Mouse (Mus musculus) CD4-positive, CD25-positive, alpha-beta regulatory T cell, adult 4 months (primary cell): ENCODE data around the gene Gm20388. TPM values are rescaled to one million over a fixed set of nuclear protein-coding genes. Genes with fewer than 3 reads are reported as not detected.
"Not testable (repeated sequence)": the region's sequence is repeated elsewhere in the genome, so short reads cannot be mapped to it uniquely, and the experiment has no call there.

ENCODE experiments used
- ATAC-seq: one replicate; pipeline ENCODE4 v1.8.0; 2017
- polyA plus RNA-seq, 2 experiments: library from polyadenylated mRNA; unstranded; fragments of 100-300 nt; shearing (Covaris generic); gene quantifications; one replicate each; pipeline ENCODE4 v1.2.1; 2017

Gene Gm20388
- polyA plus RNA-seq, 2 experiments from 2014 or later = 10.7 to 12.8 TPM

- ATAC-seq = no peak
Observed at GRCm38 (mm10) chr8:123445981-123446380, 3535.3 kb downstream of the Gm20388 start.

GRCm38 (mm10) chr8:123446799-123447198, 3536.2 kb downstream of the Gm20388 start:
- ATAC-seq = no peak

DNA sequence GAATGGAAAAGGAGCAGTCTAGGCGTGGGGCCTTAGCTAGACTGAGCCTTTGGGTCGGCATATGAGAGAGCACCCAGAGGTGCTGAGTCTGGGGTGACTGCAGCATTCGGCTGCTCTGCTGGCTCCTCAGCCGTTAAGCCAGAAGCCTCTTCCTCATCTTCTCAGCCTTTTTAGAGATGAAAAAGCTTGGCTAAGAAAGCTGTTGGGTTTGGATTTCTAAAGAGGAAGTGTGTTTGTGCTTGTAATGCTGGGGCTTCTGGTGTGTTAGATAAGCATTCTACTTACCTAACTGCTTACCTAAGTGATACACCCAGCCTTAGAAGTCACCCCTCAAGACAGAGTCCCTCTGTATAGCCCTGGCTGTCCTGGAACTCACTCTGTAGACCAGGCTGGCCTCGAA, 3540.1 kb downstream of the Gm20388 start:
- no peak for ATAC-seq

DNA sequence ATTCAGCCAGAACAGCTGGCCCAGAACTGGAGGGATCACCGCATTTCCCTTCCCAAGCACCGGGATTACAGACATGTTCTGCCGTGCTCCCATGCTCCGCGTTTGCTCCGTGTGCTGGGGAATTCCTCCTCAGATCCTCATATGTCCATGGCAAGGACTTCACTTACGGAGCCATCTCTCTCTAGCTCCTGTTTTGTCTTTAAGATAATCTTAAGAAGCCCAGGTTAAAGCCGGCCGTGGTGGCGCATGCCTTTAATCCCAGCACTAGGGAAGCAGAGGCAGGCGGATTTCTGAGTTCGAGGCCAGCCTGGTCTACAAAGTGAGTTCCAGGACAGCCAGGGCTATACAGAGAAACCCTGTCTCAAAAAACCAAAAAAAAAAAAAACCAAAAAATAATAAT, 3541.1 kb downstream of the Gm20388 start:
- not testable (repeated sequence) for ATAC-seq

- no peak for ATAC-seq
Observed at GRCm38 (mm10) chr8:123452149-123452548, 3541.5 kb downstream of the Gm20388 start.

- ATAC-seq = no peak
Observed at GRCm38 (mm10) chr8:123453291-123453690, 3542.7 kb downstream of the Gm20388 start.

DNA sequence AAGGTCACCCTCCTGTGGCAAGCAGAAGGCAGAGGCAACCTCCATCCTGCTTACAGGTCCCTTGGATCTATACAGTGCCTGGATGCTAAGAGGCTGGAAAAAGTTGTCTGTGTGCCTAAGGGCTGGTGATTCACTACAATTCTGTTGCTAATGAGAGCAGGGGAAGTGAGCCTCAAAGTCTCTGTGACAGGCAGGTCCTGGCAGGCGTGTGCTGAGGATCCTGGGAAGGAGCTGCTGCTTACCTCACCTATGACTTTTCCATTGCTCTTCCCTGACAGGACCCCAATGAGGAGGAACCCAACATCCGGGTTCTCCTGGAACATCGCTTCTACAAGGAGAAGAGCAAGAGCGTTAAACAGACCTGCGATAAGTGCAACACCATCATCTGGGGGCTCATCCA, 3543.3 kb downstream of the Gm20388 start:
- no peak for ATAC-seq

GRCm38 (mm10) chr8:123454559-123454958, 3543.9 kb downstream of the Gm20388 start:
- ATAC-seq = no peak

DNA sequence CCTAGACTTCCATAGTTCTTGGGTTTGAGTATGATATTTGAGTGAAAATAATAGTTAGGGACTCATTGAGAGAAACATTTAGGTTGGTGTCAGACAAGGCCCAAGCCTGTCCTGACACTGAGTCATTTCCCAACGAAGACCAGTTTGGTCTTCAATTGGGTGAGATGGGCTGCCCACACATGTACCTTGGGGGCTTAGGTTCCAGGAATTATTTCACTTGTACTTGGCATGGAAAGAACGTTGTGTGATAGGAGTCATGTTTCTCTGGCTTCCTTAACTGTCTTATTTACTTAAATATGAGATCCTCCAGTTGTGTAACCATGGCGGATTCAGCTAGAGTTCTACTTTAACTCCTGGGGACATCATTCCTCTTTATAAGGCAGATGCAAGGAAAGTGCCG, 3553.0 kb downstream of the Gm20388 start:
- ATAC-seq = no peak

DNA sequence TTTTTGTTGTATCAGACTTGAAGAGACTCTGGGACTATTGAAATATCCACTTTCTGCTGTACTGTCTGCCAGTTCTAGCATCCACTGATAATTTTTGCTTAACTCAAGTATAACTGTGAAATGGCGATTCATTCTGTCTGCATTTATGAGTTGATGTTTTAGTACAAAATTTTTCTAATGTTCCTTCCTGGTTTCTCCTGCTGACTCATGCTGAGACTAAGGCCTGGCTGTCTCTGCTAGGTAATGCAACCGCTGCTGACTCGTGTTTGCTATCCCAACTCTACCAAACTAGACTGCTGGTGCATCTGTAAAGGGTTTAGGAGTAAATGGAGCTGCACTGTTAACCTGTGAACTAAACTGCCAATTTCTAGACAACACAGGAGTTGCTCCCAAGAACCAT, 3556.8 kb downstream of the Gm20388 start:
- no peak for ATAC-seq

GRCm38 (mm10) chr8:123472991-123473390, 3562.3 kb downstream of the Gm20388 start:
- not testable (repeated sequence) for ATAC-seq

DNA sequence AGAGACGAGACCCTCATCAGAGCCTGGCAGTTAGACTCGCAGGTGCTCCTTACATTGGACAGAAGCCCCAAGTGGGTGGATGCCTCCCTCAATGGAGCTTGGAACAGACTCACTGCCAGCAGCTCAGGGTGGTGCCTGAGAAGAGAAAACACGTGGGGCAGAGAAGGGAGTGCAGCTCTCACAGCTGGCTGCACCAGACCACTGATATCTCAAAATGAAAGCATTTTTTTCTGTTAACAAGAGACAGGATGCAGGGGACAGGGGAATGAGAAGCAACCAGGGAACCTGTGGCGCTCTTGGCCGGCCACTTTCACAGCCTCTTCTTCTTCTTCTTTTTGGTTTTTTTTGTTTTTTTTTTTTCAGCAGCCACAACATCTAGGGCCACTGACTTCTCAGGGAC, 3563.9 kb downstream of the Gm20388 start:
- ATAC-seq = not testable (repeated sequence)

GRCm38 (mm10) chr8:123476911-123477736, 3566.5 kb downstream of the Gm20388 start:
- ATAC-seq = peak; percentile 20

DNA sequence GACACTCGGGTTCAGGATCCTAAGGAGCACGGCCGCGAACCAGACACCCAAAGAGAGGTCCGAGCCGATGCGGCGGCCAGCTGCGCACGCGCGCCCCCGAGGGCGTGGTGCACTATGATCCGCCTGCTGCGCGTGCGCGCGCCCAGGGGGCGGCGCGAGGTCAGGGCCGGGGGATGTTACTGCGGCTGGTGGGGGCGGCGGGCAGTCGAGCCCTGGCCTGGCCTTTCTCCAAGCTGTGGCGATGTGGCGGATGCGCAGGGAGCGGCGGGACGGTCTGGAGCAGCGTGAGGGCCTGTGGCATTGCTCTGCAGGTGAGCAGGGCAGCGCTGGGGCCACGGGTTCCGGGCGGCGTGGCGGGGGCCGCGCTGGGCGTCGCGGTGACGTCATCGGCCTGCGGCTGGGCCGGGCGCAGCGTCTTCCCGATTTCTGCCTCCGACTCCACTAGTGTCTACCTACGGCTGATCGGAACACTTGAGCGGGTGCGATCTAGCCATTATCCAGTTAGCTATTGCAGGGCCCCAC, 3567.2 kb downstream of the Gm20388 start, which contains the start of gene Afg3l1:
TSS of gene Afg3l1 (plus strand) at position 167 of the 522 bp plus-strand sequence.
- peak; percentile 76 for ATAC-seq

DNA sequence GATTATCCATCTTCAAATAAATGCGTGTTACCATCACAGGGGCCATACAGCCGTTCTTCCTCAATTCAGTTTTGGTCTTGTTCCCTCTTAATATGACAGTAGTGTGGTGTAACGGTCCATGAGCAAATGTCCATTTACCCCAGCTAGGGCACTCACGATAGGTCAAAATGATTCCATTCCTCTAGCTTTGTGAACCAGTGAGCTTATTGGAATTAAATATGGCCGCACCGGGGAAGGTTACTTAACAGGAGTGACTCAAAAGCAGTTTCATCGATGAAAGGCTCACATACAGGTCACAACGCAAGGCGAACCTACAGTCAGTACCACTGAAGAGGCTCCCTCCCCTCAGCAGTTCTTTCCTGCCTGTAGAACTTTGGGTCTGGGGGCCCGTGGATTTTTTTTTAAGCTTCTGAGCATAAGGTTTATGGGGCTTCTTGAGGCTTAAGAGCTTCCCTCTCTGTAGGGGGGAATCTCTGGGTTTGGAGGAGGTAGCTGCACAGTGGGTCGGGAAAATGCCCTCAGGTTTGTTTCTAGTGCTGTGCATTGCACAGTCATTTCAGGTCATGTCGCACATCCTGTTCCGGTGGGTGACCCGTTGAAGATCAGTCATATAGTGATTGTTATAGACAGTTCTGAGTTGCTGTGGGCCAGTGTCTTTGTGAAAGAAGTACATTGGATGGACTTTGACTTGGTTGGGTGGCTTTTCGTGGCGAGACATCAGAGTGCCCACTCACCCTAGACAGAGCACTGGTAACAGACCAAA, 3568.0 kb downstream of the Gm20388 start:
- peak; percentile 66 for ATAC-seq

- no peak for ATAC-seq
Observed at GRCm38 (mm10) chr8:123482627-123483026, 3572.0 kb downstream of the Gm20388 start.

DNA sequence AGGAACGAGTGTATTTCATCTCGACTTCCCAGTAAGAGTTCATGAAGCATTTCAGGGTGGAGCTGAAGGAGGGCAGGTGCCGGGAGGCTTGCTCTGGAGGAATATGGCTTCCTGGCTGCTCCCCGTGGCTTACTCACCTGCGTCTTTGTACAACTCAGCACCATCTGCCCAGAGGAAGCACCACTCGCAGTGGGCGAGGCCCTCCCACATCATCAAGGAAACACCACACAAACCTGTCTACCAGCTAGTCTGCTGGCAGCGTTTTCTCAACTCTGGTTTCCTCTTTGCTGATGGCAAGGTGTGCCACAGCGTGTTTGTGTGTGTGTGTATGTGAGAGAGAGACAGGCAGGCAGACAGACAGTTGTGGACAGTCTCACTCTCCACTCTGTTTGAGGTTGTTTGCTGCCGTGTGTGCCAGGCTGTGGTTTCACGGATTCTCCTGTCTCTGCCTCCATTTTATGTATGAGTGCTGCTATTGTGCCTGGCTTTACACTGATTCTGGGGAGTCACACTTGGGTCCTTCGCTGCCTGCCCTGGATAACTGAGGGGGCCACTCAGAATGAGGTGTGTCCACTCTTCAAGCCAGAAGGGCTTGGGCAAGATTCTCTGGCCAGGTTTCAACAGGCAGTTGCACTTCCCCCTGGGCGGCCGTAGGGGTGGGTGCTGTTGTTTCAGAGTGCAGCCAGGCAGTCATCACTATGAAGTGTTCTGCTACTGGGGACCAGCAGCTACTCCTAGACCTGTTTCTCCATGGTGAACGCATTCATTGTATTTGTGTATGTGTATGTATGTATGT, 3580.8 kb downstream of the Gm20388 start:
- no peak for ATAC-seq

- no peak for ATAC-seq
Observed at GRCm38 (mm10) chr8:123492898-123493297, 3582.3 kb downstream of the Gm20388 start.

GRCm38 (mm10) chr8:123497699-123498098, 3587.1 kb downstream of the Gm20388 start:
- ATAC-seq = no peak

DNA sequence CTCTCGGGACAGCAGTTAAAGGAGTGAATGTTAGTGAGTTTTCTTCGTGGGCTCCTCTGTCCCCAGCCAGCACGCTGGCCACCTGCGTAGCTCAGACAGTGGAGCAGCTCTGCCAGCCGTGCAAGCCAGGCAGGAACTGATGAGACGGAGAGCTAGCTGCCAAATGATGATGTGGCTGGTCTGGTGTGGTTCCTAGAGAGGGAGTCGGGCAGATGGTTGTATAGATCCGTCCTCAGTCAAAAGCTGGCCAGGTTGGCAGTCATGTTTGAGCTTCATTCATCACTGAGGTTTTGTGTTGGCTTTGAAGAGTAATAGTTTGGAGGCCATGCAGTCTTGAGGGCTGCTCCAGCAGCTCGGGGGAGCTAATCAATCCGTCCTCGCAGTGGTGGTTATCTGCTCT, 3588.3 kb downstream of the Gm20388 start:
- ATAC-seq = no peak

DNA sequence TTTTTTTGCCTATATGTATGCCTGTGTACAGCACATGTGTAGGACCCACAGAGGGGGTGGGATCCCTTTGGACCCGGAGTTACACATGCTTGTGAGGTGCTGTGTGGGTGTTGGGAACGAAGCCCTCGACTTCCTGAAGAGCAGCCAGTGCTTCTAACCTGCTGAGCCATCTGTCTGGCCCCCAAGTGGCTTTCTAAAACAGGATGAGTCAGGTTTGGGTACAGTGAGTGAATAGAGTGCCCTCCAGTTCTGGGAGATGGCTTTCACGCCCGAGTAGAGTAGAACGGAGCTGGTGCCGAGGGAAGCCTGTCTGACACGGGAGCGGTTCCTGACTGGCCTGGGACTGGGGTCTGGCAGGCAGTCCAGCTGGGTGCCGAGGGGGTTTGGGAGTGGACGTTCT, 3588.9 kb downstream of the Gm20388 start:
- ATAC-seq = no peak

DNA sequence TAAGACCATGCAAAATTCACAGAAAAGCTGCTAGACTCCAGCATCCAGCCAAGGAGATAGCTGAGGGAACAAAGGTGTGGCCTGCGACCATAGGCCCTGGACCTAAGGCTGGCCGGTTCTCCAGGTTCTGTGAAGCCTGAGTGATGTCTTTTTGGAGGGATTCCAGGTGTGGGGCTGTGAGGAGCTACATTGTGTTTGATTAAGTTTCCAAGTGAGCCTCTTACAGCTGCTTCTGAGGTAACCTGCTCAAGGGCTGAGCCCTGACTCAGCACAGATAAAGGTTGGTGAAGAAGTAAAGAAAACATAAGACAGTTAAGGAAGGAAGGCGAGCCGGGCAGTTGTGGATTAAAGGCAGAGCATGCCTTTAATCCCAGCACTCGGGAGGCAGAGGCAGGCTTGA, 3591.6 kb downstream of the Gm20388 start:
- no peak for ATAC-seq
